Comparison of ENCODE assay signal across 8 mouse cellular contexts in the genomic region with DNA sequence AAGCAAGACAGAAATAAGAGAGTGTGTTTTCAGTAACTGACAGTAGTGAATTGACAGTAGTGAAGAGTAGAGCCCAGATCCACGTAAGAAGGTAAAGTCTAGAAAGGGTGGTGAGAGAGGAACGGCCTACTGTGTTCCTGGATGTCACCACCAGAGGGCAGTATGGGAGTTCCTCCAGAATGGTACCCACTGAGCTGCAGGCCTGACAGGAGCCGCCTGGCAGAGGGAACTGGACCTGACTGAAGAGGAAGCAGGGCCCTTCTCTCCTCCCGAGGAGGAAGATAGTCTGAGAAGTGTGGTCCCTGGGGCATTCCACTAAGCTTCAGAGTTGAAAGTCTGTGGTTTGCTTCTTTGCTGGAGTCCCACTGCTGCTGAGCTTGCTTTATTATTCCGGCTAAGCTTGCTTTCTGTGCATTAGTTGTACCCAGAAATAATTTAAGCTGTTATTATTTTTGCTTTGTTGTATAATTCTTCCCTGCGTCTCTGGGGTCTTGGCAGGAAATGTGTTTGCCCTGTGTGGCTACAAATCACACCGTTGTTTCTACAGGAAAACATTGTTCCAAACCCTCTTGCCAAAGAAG. TPM values are rescaled to one million over a fixed set of nuclear protein-coding genes. Genes with fewer than 3 reads are reported as not detected.
DNase-seq lines count a peak whose midpoint lies in the region; ATAC-seq lines count a peak whose summit lies in the region.

No protein-coding gene starts in this region.

- peak; percentile 87 for DNase-seq in ZHBTc4 (ENCODE audit: low read depth, low spot score)
- peak; percentile 51 to 77 for DNase-seq in cerebellum, postnatal 4 days (ENCODE audit: low spot score in 2 of 2)
- DNase-seq in gastrocnemius, postnatal 10 days, result peak; percentile 84
- DNase-seq in hindlimb bud, embryonic 11.5 days (ENCODE audit: extremely low spot score, low read depth, low spot score), result peak; percentile 84
- peak; percentile 47 to 63 for DNase-seq in left cerebral cortex, adult 8-10 months (ENCODE audit: low spot score in 2 of 2)
- DNase-seq in right cerebral cortex, postnatal 14 days, result peak; percentile 78
- DNase-seq in urinary bladder, postnatal 36 days (ENCODE audit: low spot score in 2 of 2), result peak; percentile 71 to 80

- ATAC-seq in megakaryocyte, adult 5-6 weeks (ENCODE audit: poor library complexity, severe bottlenecking), result peak; percentile 99

RNA-seq across cellular contexts. Expression of gene Lsm10, which starts 10.3 kb away (rescaled TPM):
- 10 to 100 TPM in 1 of 2 experiments, 1 to 10 TPM in 1; 8.0 to 10.8 TPM for total RNA-seq in gastrocnemius, postnatal 10 days (2021)
- total RNA-seq in left cerebral cortex, adult 8-10 months (2022), result 10 to 100 TPM; 14.5 to 18.7 (median 15.5) TPM
- total RNA-seq in megakaryocyte, adult 5-6 weeks (2015), result 47.3 and 54.9 TPM in 2 replicates
- total RNA-seq in megakaryocyte, adult 5-6 weeks (2017), result 19.3 and 21.7 TPM in 2 replicates

RNA-seq across cellular contexts. Expression of gene Stk40, which starts 17.7 kb away (rescaled TPM):
- 10 to 100 TPM; 28.8 to 39.5 TPM for total RNA-seq in gastrocnemius, postnatal 10 days (2021)
- total RNA-seq in left cerebral cortex, adult 8-10 months (2022), result 10 to 100 TPM; 28.8 to 37.6 (median 33.8) TPM
- 20.8 and 21.4 TPM in 2 replicates for total RNA-seq in megakaryocyte, adult 5-6 weeks (2015)
- 22.5 and 32.8 TPM in 2 replicates for total RNA-seq in megakaryocyte, adult 5-6 weeks (2017)

RNA-seq across cellular contexts. Expression of gene Oscp1, which starts 27.7 kb away (rescaled TPM):
- 1 to 10 TPM; 2.9 to 3.5 TPM for total RNA-seq in gastrocnemius, postnatal 10 days (2021)
- total RNA-seq in left cerebral cortex, adult 8-10 months (2022), result 10 to 100 TPM; 56.3 to 72.2 (median 62.4) TPM
- 0.75 and 0.83 TPM in 2 replicates for total RNA-seq in megakaryocyte, adult 5-6 weeks (2015)
- 4.0 and 5.7 TPM in 2 replicates for total RNA-seq in megakaryocyte, adult 5-6 weeks (2017)

RNA-seq across cellular contexts. Expression of gene Mrps15, which starts 39.4 kb away (rescaled TPM):
- 10 to 100 TPM; 59.0 to 61.2 TPM for total RNA-seq in gastrocnemius, postnatal 10 days (2021)
- total RNA-seq in left cerebral cortex, adult 8-10 months (2022), result 10 to 100 TPM; 47.9 to 55.3 (median 51.5) TPM
- 120 and 147 TPM in 2 replicates for total RNA-seq in megakaryocyte, adult 5-6 weeks (2015)
- 64.5 and 68.3 TPM in 2 replicates for total RNA-seq in megakaryocyte, adult 5-6 weeks (2017)

Comparison
In these comparisons a context has a peak if more than half of its experiments do, and no peak if none do; other contexts are left out.
1. Peak in every context shown above with its lines: DNase-seq and ATAC-seq.
2. RNA of gene Oscp1, which starts 27.7 kb away (total RNA-seq): 56.3 to 72.2 TPM in left cerebral cortex, adult 8-10 months; 0.75 to 5.7 TPM in megakaryocyte, adult 5-6 weeks and 2.9 to 3.5 TPM in gastrocnemius, postnatal 10 days; every median in the first group is over 4 times any median in the second.